8 mouse cellular contexts compared by ENCODE assay signal in genomic region chr1:74505393-74505720, GRCm38 (mm10). TPM values are rescaled to one million over a fixed set of nuclear protein-coding genes. Genes with fewer than 3 reads are reported as not detected.
DNase-seq lines count a peak whose midpoint lies in the region; ATAC-seq and TF ChIP-seq lines count a peak whose summit lies in the region.

No protein-coding gene starts in this region.

- no peaks in the 10 kb centered on the region for H3K27me3 ChIP-seq in heart, embryonic 13.5 days (replicated peaks)
- no peaks in the 10 kb centered on the region for H3K27me3 ChIP-seq in G1E (ENCODE audit: insufficient read depth, low read length)
- no peaks in the 10 kb centered on the region for H3K27me3 ChIP-seq in forebrain, postnatal 0 days (ENCODE audit: insufficient read depth, low read length)

- H3K4me3 ChIP-seq in heart, embryonic 13.5 days = peak overlapping the region; percentile 83
- H3K4me3 ChIP-seq in G1E (ENCODE audit: low read depth, low read length) (peak overlapping the region; percentile 90), macrophage (ENCODE audit: inconsistent target) (peak overlapping the region; percentile 89)
- peak overlapping the region; percentile 78 for H3K4me3 ChIP-seq in forebrain, postnatal 0 days (ENCODE audit: low read depth, low read length)

- H3K9ac ChIP-seq in heart, embryonic 13.5 days = peak overlapping the region; percentile 93
- peak overlapping the region; percentile 61 for H3K9ac ChIP-seq in forebrain, postnatal 0 days

- peaks cover 91% of the 10 kb centered on the region for H3K79me2 ChIP-seq in macrophage (ENCODE audit: inconsistent target)

- peaks cover 41% of the 10 kb centered on the region for H3K4me1 ChIP-seq in heart, embryonic 13.5 days
- H3K4me1 ChIP-seq in G1E (ENCODE audit: insufficient read depth, low read depth, low read length) = peaks cover 62% of the 10 kb centered on the region
- H3K4me1 ChIP-seq in forebrain, postnatal 0 days (ENCODE audit: insufficient read depth) = peaks cover 18% of the 10 kb centered on the region; the same call in 1 of the 2 replicates

- intact Hi-C loops in heart, postnatal 36 days (cut with DNase I) = loop anchor here (5.0 kb wide), 1 partner anchor 82 kb away; the partner anchor contains the start of genes Bcs1l and Zfp142
- intact Hi-C loops in gastrocnemius, postnatal 14 days (cut with DNase I; ENCODE audit: low total_unique reads) = loop anchor here (10.0 kb wide), 1 partner anchor 89 kb away; no protein-coding TSS in a partner anchor

- WGBS in heart, embryonic 13.5 days = under 1% methylated on average over 22 of the region's 22 CpGs
- under 1% methylated on average over 22 of the region's 22 CpGs for WGBS in forebrain, postnatal 0 days
- under 1% methylated on average over 22 of the region's 22 CpGs for WGBS in macrophage (ENCODE audit: missing documents)

- ATAC-seq in heart, embryonic 13.5 days (ENCODE audit: extremely low read depth, insufficient number of reproducible peaks, low FRiP score, low TSS enrichment) = peak; percentile 30
- no peak for ATAC-seq in G1E (ENCODE audit: extremely low read depth, insufficient number of reproducible peaks, low FRiP score, poor library complexity, severe bottlenecking)
- ATAC-seq in forebrain, postnatal 0 days = peak; percentile 36
- no peak for ATAC-seq in CD4-positive, CD25-positive, alpha-beta regulatory T cell, adult 4 months

- peak overlapping the region; percentile 92 for H3K4me2 ChIP-seq in heart, embryonic 13.5 days
- H3K4me2 ChIP-seq in forebrain, postnatal 0 days (ENCODE audit: low read depth) = peak overlapping the region; percentile 65

- DNase-seq in heart, postnatal 36 days = no peak
- no peak for DNase-seq in G1E (ENCODE audit: low spot score)
- DNase-seq in forebrain, postnatal 0 days = no peak
- DNase-seq in yolk sac, embryonic 10.5 days (ENCODE audit: low spot score) = no peak
- DNase-seq in gastrocnemius, postnatal 14 days = no peak

- peak overlapping the region; percentile 70; the same call in 1 of the 2 replicates for H3K27ac ChIP-seq in heart, embryonic 13.5 days (replicated peaks)
- H3K27ac ChIP-seq in forebrain, postnatal 0 days (ENCODE audit: low read depth, low read length) = no peak overlapping the region
- peak overlapping the region; percentile 54 for H3K27ac ChIP-seq in macrophage

- H3K36me3 ChIP-seq in heart, embryonic 13.5 days = peaks cover 10% of the 10 kb centered on the region; the same call in 1 of the 2 replicates
- H3K36me3 ChIP-seq in G1E (replicated peaks) = peaks cover 44% of the 10 kb centered on the region
- no peaks in the 10 kb centered on the region for H3K36me3 ChIP-seq in forebrain, postnatal 0 days (ENCODE audit: insufficient read depth)
- H3K36me3 ChIP-seq in macrophage (ENCODE audit: inconsistent target) = no peaks in the 10 kb centered on the region

- H3K9me3 ChIP-seq in heart, embryonic 13.5 days = no peaks in the 10 kb centered on the region
- no peaks in the 10 kb centered on the region for H3K9me3 ChIP-seq in G1E (replicated peaks)
- no peaks in the 10 kb centered on the region for H3K9me3 ChIP-seq in forebrain, postnatal 0 days (ENCODE audit: low read length)

- TF ChIP-seq CTCF in G1E (IDR thresholded peaks at IDR 0.05; ENCODE audit: low read depth, low read length) = no peak
- TF ChIP-seq CTCF in forebrain, postnatal 0 days (IDR thresholded peaks at IDR 0.05; ENCODE audit: low read depth) = no peak

RNA-seq across cellular contexts. Expression of gene Cnot9, which starts 0.5 kb away (rescaled TPM):
- polyA plus RNA-seq in heart, embryonic 13.5 days (2015; fragmentation: Nextera tagmentation; extraction: Ambion mirVana) = 31.7 and 33.6 TPM in 2 replicates
- total RNA-seq in heart, postnatal 36 days (2021) = 10 to 100 TPM; 12.1 to 12.6 TPM
- 158 and 183 TPM in 2 replicates for total RNA-seq in G1E (2014; fragmentation: Nextera tagmentation)
- 87.5 and 89.6 TPM in 2 replicates for total RNA-seq in G1E (2017)
- 35.9 and 37.1 TPM in 2 replicates for polyA plus RNA-seq in G1E (2012)
- total RNA-seq in forebrain, postnatal 0 days (2014; rRNA removed) = 32.2 and 39.1 TPM in 2 replicates
- 49.0 and 52.3 TPM in 2 replicates for polyA plus RNA-seq in forebrain, postnatal 0 days (2015; fragmentation: Nextera tagmentation; extraction: Ambion mirVana)
- 10 to 100 TPM in 23 of 26 experiments, 1 to 10 TPM in 3; 5.7 to 37.6 (median 22.2) TPM for total RNA-seq in macrophage (2018; cell fraction: chromatin; rRNA removed)
- 10 to 100 TPM; 25.5 to 43.6 (median 38.9) TPM for total RNA-seq in macrophage (2018; cell fraction: cytosol; rRNA removed)
- total RNA-seq in macrophage (2018; cell fraction: nucleus; rRNA removed) = 10 to 100 TPM; 11.8 to 52.3 (median 26.9) TPM
- polyA plus RNA-seq in macrophage (2018) = 35.7 to 47.8 TPM (median 39.6 TPM) in 3 replicates
- polyA plus RNA-seq in CD4-positive, CD25-positive, alpha-beta regulatory T cell, adult 4 months (2017; shearing (Covaris generic)) = 10 to 100 TPM; 46.3 to 48.5 TPM
- total RNA-seq in gastrocnemius, postnatal 14 days (2021) = 10 to 100 TPM; 10.5 to 12.5 TPM

RNA-seq across cellular contexts. Expression of gene Plcd4, which starts 37.3 kb away (rescaled TPM):
- polyA plus RNA-seq in heart, embryonic 13.5 days (2015; fragmentation: Nextera tagmentation; extraction: Ambion mirVana) = 0.52 and 0.64 TPM in 2 replicates
- total RNA-seq in heart, postnatal 36 days (2021) = not detected
- total RNA-seq in G1E (2014; fragmentation: Nextera tagmentation) (not detected in 2 replicates), G1E (2017) (0.35 and 0.60 TPM in 2 replicates)
- polyA plus RNA-seq in G1E (2012) (0.02 TPM in 1 of 2 replicates, not detected in the other), macrophage (2018) (not detected in 3 replicates)
- 5.3 and 5.8 TPM in 2 replicates for total RNA-seq in forebrain, postnatal 0 days (2014; rRNA removed)
- 3.4 and 6.0 TPM in 2 replicates for polyA plus RNA-seq in forebrain, postnatal 0 days (2015; fragmentation: Nextera tagmentation; extraction: Ambion mirVana)
- not detected for total RNA-seq in macrophage (2018; cell fraction: chromatin; rRNA removed)
- total RNA-seq in macrophage (2018; cell fraction: cytosol; rRNA removed) = not detected
- total RNA-seq in macrophage (2018; cell fraction: nucleus; rRNA removed) = under 1 TPM in 1 of 26 experiments, not detected in 25; 0.17 TPM
- 1 to 10 TPM; 1.7 to 2.2 TPM for polyA plus RNA-seq in CD4-positive, CD25-positive, alpha-beta regulatory T cell, adult 4 months (2017; shearing (Covaris generic))
- 10 to 100 TPM; 72.7 to 76.3 TPM for total RNA-seq in gastrocnemius, postnatal 14 days (2021)

RNA-seq across cellular contexts. Expression of gene Usp37, which starts 38.7 kb away (rescaled TPM):
- 19.1 and 19.2 TPM in 2 replicates for polyA plus RNA-seq in heart, embryonic 13.5 days (2015; fragmentation: Nextera tagmentation; extraction: Ambion mirVana)
- total RNA-seq in heart, postnatal 36 days (2021) = 10 to 100 TPM in 1 of 2 experiments, 1 to 10 TPM in 1; 6.7 to 10.1 TPM
- total RNA-seq in G1E (2014; fragmentation: Nextera tagmentation) = 112 and 117 TPM in 2 replicates
- total RNA-seq in G1E (2017) = 72.2 and 89.3 TPM in 2 replicates
- polyA plus RNA-seq in G1E (2012) = 2.9 and 9.7 TPM in 2 replicates
- total RNA-seq in forebrain, postnatal 0 days (2014; rRNA removed) = 30.2 and 32.8 TPM in 2 replicates
- polyA plus RNA-seq in forebrain, postnatal 0 days (2015; fragmentation: Nextera tagmentation; extraction: Ambion mirVana) = 11.8 and 17.6 TPM in 2 replicates
- 10 to 100 TPM; 10.1 to 56.2 (median 42.3) TPM for total RNA-seq in macrophage (2018; cell fraction: chromatin; rRNA removed)
- total RNA-seq in macrophage (2018; cell fraction: cytosol; rRNA removed) = 10 to 100 TPM in 20 of 26 experiments, 1 to 10 TPM in 6; 3.8 to 14.2 (median 12.0) TPM
- 10 to 100 TPM in 23 of 26 experiments, 1 to 10 TPM in 3; 7.8 to 48.0 (median 23.8) TPM for total RNA-seq in macrophage (2018; cell fraction: nucleus; rRNA removed)
- 5.1 to 10.9 TPM (median 7.0 TPM) in 3 replicates for polyA plus RNA-seq in macrophage (2018)
- polyA plus RNA-seq in CD4-positive, CD25-positive, alpha-beta regulatory T cell, adult 4 months (2017; shearing (Covaris generic)) = 10 to 100 TPM; 30.4 to 38.5 TPM
- 10 to 100 TPM in 1 of 2 experiments, 1 to 10 TPM in 1; 6.6 to 10.6 TPM for total RNA-seq in gastrocnemius, postnatal 14 days (2021)

Comparison
In these comparisons a context has a peak if more than half of its experiments do, and no peak if none do; other contexts are left out.
1. ATAC-seq: peak in heart, embryonic 13.5 days (single experiment) and forebrain, postnatal 0 days (single experiment); none in G1E (single experiment) and CD4-positive, CD25-positive, alpha-beta regulatory T cell, adult 4 months (single experiment).
2. Peak in every context shown above with its lines, with median percentiles within 50 percentile points of each other: H3K4me3 ChIP-seq.